ENCODE assay signal across 8 mouse cellular contexts in genomic region chr2:130950548-130950947, GRCm38 (mm10). TPM values are rescaled to one million over a fixed set of nuclear protein-coding genes. Genes with fewer than 3 reads are reported as not detected.
DNase-seq lines count a peak whose midpoint lies in the region; TF ChIP-seq lines count a peak whose summit lies in the region.

No protein-coding gene starts in this region.

- no peak overlapping the region for H3K27ac ChIP-seq in cortical plate, adult 2 months (ENCODE audit: insufficient read depth, low read length)

- peak; percentile 95 for TF ChIP-seq CTCF in cortical plate, adult 2 months (IDR thresholded peaks at IDR 0.05; ENCODE audit: extremely low read depth, insufficient read depth, low read length)

- intact Hi-C loops in gastrocnemius, postnatal 14 days (cut with DNase I; ENCODE audit: low total_unique reads): loop anchor here (5.0 kb wide), 1 partner anchor 133 kb away; no protein-coding TSS in a partner anchor

- no peak overlapping the region for H3K4me3 ChIP-seq in cortical plate, adult 2 months (ENCODE audit: insufficient read depth, low read length)

- TF ChIP-seq POLR2A in cortical plate, adult 2 months (IDR thresholded peaks at IDR 0.05; ENCODE audit: extremely low read depth, insufficient read depth, low read length): no peak

- DNase-seq in B cell, adult 2 months: peak; percentile 77 to 82
- peak; percentile 78 to 95 for DNase-seq in adrenal gland, adult (ENCODE audit: inconsistent age in 2 of 2, low spot score in 1 of 2)
- DNase-seq in gastrocnemius, postnatal 14 days: peak; percentile 85
- peak; percentile 89 to 97 for DNase-seq in kidney, postnatal 25 days
- peak; percentile 82 to 83 for DNase-seq in lung, adult 18-20 months
- peak; percentile 66 for DNase-seq in ovary, postnatal 10 days (ENCODE audit: low spot score)
- peak; percentile 75 for DNase-seq in thymus, postnatal 0 days (ENCODE audit: low spot score)

- no peaks in the 10 kb centered on the region for H3K4me1 ChIP-seq in cortical plate, adult 2 months (ENCODE audit: control insufficient read depth, insufficient read depth, low read length)

RNA-seq across cellular contexts. Expression of gene Atrn, which starts 44.3 kb away (rescaled TPM):
- 57.9 and 59.3 TPM in 2 replicates for polyA plus RNA-seq in cortical plate, adult 2 months (2012; rRNA removed)
- total RNA-seq in gastrocnemius, postnatal 14 days (2021): 10 to 100 TPM; 17.8 to 19.8 TPM
- polyA plus RNA-seq in thymus, postnatal 0 days (2015; fragmentation: Nextera tagmentation; extraction: Ambion mirVana): 3.0 and 5.0 TPM in 2 replicates

RNA-seq across cellular contexts. Expression of gene 4930402H24Rik, which starts 44.3 kb away (rescaled TPM):
- 62.4 and 62.9 TPM in 2 replicates for polyA plus RNA-seq in cortical plate, adult 2 months (2012; rRNA removed)
- 10 to 100 TPM in 1 of 2 experiments, 1 to 10 TPM in 1; 8.8 to 11.3 TPM for total RNA-seq in gastrocnemius, postnatal 14 days (2021)
- polyA plus RNA-seq in thymus, postnatal 0 days (2015; fragmentation: Nextera tagmentation; extraction: Ambion mirVana): 11.0 and 11.2 TPM in 2 replicates
